ENCODE assay signal across 25 mouse cellular contexts in the genomic region with DNA sequence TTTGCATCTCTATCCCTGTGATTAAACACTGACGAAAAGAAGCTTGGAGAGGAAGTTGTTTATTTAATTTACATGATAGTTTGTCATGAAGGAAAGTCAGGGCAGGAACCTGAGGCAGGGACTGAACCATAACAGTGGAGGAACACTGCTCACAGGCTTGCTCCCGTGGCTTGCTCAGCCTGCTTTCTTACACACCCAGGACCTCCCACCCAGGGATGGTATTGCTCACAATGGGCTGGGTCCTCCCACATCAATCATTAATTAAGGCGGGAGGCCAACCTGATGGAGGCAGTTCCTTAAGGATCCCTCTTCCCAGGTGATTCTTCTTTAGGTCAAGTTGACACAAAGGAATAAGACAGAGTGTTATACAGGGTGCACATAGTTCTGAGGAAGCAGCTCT.
"Had no signal": no experiment of that assay in that cellular context is flagged by ENCODE, and none has a peak within 500 bp of the region (broad histone marks: within the 10 kb centered on the region; RNA-seq: fewer than 3 reads in every experiment).

No protein-coding gene starts in this region.

- H3K27ac ChIP-seq: heart, embryonic 10.5 days; hindbrain, embryonic 12.5 days; hindbrain, embryonic 14.5 days; hindbrain, postnatal 0 days; kidney, embryonic 15.5 days; kidney, postnatal 0 days; left cerebral cortex, adult 2 months; limb, embryonic 10.5 days; limb, embryonic 12.5 days; liver, embryonic 13.5 days; liver, embryonic 15.5 days had no signal

- H3K27me3 ChIP-seq: heart, embryonic 12.5 days; hindbrain, embryonic 12.5 days; kidney, embryonic 15.5 days; limb, embryonic 12.5 days; liver, embryonic 13.5 days; liver, embryonic 15.5 days had no signal

- H3K36me3 ChIP-seq: heart, embryonic 10.5 days; heart, embryonic 12.5 days; hindbrain, embryonic 12.5 days; limb, embryonic 10.5 days; limb, embryonic 12.5 days; liver, embryonic 13.5 days; liver, embryonic 15.5 days had no signal

- H3K4me3 ChIP-seq: heart, embryonic 10.5 days; heart, embryonic 12.5 days; hindbrain, embryonic 12.5 days; kidney, embryonic 15.5 days; left cerebral cortex, adult 2 months; limb, embryonic 10.5 days; limb, embryonic 12.5 days; liver, embryonic 13.5 days; liver, embryonic 15.5 days had no signal

- H3K4me2 ChIP-seq: heart, embryonic 12.5 days; hindbrain, embryonic 12.5 days; hindbrain, embryonic 14.5 days; kidney, embryonic 15.5 days; limb, embryonic 12.5 days; liver, embryonic 11.5 days; liver, embryonic 13.5 days; liver, embryonic 15.5 days had no signal

- DNase-seq: gastrocnemius, postnatal 14 days; gastrocnemius, postnatal 36 days; heart, adult 18-20 months; heart, postnatal 14 days; heart, postnatal 36 days; kidney, adult 11 months; kidney, adult 2 months; kidney, adult 9 months; kidney, postnatal 14 days; kidney, postnatal 36 days; layer of hippocampus, adult 9-11 months; liver; liver, embryonic 13.5 days had no signal

- ATAC-seq: hindbrain, postnatal 0 days had no signal

- H3K9ac ChIP-seq: heart, embryonic 12.5 days; hindbrain, embryonic 12.5 days; hindbrain, embryonic 14.5 days; kidney, embryonic 15.5 days; limb, embryonic 12.5 days; liver, embryonic 13.5 days; liver, embryonic 15.5 days had no signal

- H3K4me1 ChIP-seq: liver, embryonic 13.5 days; liver, embryonic 15.5 days had no signal

- H3K9me3 ChIP-seq: heart, embryonic 10.5 days; heart, embryonic 12.5 days; hindbrain, embryonic 12.5 days; kidney, embryonic 15.5 days; limb, embryonic 10.5 days; limb, embryonic 12.5 days; liver, embryonic 13.5 days; liver, embryonic 15.5 days had no signal
